Mouse (Mus musculus) forebrain, postnatal 0 days (tissue): ENCODE results near the gene Vapb. TPM values are rescaled to one million over a fixed set of nuclear protein-coding genes. Genes with fewer than 3 reads are reported as not detected.
"Not testable (repeated sequence)": the region's sequence is repeated elsewhere in the genome, so short reads cannot be mapped to it uniquely, and the experiment has no call there.

ENCODE experiments used
- ATAC-seq: fragments of 200-750 bp; cut with Nextera tagmentation; 2 replicates; pipeline ENCODE4 v1.8.0; 2017; ENCODE audit warnings: mild to moderate bottlenecking, moderate library complexity
- DNase-seq: peaks from one replicate; pipeline ENCODE4 v3.0.0-alpha.2; 2015
- H3K27ac ChIP-seq: fragments of 300-500 bp; sonication (generic); 2 replicates; pipeline ENCODE4 v1.5.1; 2014; ENCODE audit warnings: low read depth, mild to moderate bottlenecking, antibody characterized with exemption, low read length, moderate library complexity, mixed read lengths
- H3K27me3 ChIP-seq: fragments of 300-500 bp; sonication (generic); 2 replicates; pipeline ENCODE4 v1.6.1; 2014; ENCODE audit warnings: mild to moderate bottlenecking, low read length, mixed read lengths; ENCODE audit not compliant: insufficient read depth
- H3K36me3 ChIP-seq: fragments of 300-500 bp; sonication (generic); 2 replicates; pipeline ENCODE4 v1.6.1; 2014; ENCODE audit warnings: mild to moderate bottlenecking, moderate library complexity; ENCODE audit not compliant: insufficient read depth
- H3K4me1 ChIP-seq: fragments of 300-500 bp; sonication (generic); 2 replicates; pipeline ENCODE4 v1.6.1; 2014; ENCODE audit warnings: antibody characterized with exemption; ENCODE audit not compliant: insufficient read depth
- H3K4me2 ChIP-seq: fragments of 300-500 bp; sonication (generic); 2 replicates; pipeline ENCODE4 v1.6.1; 2014; ENCODE audit warnings: low read depth, mild to moderate bottlenecking, moderate library complexity
- H3K4me3 ChIP-seq: fragments of 300-500 bp; sonication (generic); 2 replicates; pipeline ENCODE4 v1.5.1; 2014; ENCODE audit warnings: low read depth, low read length, mixed read lengths
- H3K9ac ChIP-seq: fragments of 300-500 bp; sonication (generic); 2 replicates; pipeline ENCODE4 v1.6.1; 2014; ENCODE audit warnings: mild to moderate bottlenecking
- H3K9me3 ChIP-seq: fragments of 300-500 bp; sonication (generic); 2 replicates; pipeline ENCODE4 v1.6.1; 2016; ENCODE audit warnings: low read length
- CTCF ChIP-seq: sonication (generic); IDR thresholded peaks from 2 replicates; pipeline ENCODE4 v1.5.1; 2016; ENCODE audit warnings: antibody characterized with exemption, control low read depth, low read depth
- WGBS: fragments of 180-500 bp; shearing (Covaris S2); extraction: QIAGEN DNeasy Blood & Tissue Kit; methylation state at CpG from one replicate; pipeline ENCODE4 v1.1.7; 2014; 5-methylcytosine and 5-hydroxymethylcytosine counted together
- polyA plus RNA-seq: library from polyadenylated mRNA; unstranded; fragments of >200 nt; fragmentation: Nextera tagmentation; extraction: Ambion mirVana; gene quantifications from 2 replicates; pipeline ENCODE4 v1.2.1, GENCODE M21; 2015
- total RNA-seq: library from RNA; depleted of rRNA; stranded (reverse); fragments of >200 nt; gene quantifications from 2 replicates; pipeline ENCODE4 v1.2.3, GENCODE M21; 2014

The Vapb gene
- total and polyA plus RNA-seq, 2 experiments from 2014 or later, result 13.6 to 41.8 TPM

DNA sequence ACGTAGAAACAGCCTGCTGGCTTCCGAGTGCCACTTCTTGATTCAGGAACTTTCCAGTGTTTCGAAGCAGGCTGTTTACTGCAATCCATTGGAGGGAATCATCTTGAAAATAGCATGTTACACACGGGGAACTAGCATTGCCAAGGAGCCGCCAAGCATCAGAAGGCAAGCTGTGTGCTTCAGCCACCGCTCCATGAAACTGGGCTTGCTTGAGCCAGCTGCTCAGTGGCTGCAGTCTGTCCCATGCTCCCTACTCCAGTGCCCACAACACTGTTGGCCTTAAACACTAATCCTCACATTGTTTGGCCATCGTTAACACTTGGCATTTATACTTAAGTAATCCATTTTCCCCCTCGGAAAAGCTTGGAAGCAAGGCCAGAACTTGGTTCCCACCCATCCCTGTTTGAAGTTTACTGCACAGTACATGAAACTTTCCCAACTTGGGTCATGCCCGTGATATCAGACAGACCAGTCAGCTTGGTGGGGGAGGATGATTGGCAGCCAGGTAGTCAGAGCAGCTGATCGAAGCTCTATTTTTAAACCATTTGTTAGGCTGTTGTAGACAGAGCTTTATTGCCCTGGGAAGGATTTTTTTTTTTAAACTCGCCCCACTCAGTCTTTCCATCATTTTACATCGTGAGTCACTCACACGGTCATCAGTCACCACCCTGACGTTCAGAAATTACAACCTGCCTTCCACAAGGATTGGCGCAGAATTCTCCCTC, 31.3 kb upstream of the Vapb start:
- no peak for TF ChIP-seq CTCF
- no peak overlapping the region for H3K4me3 ChIP-seq
- 60% methylated on average over 15 of the region's 15 CpGs for WGBS
- ATAC-seq (no peak; the same call in 1 of the 2 replicates), DNase-seq (peak; percentile 24)
- no peaks in the 10 kb centered on the region for H3K27me3 ChIP-seq
- H3K9ac ChIP-seq, result no peak overlapping the region
- no peak overlapping the region for H3K4me2 ChIP-seq
- no peaks in the 10 kb centered on the region for H3K9me3 ChIP-seq
- peaks cover 5% of the 10 kb centered on the region; the same call in 1 of the 2 replicates for H3K4me1 ChIP-seq
- H3K27ac ChIP-seq, result no peak overlapping the region
- peaks cover 19% of the 10 kb centered on the region; the same call in 1 of the 2 replicates for H3K36me3 ChIP-seq

- peaks cover 10% of the 10 kb centered on the region; the same call in 1 of the 2 replicates for H3K36me3 ChIP-seq
- H3K9ac ChIP-seq, H3K27ac ChIP-seq, H3K4me3 ChIP-seq, DNase-seq, ATAC-seq, H3K9me3 ChIP-seq, H3K4me1 ChIP-seq, H3K4me2 ChIP-seq, H3K27me3 ChIP-seq: not testable (repeated sequence)
Observed at GRCm38 (mm10) chr2:173707626-173708025, 29.7 kb upstream of the Vapb start.

- DNase-seq, result peak; percentile 69
Observed at GRCm38 (mm10) chr2:173710193-173710592, 27.1 kb upstream of the Vapb start.

GRCm38 (mm10) chr2:173712656-173713055, 24.7 kb upstream of the Vapb start:
- no peaks in the 10 kb centered on the region for H3K36me3 ChIP-seq
- no peak for TF ChIP-seq CTCF
- peaks cover 11% of the 10 kb centered on the region for H3K4me1 ChIP-seq
- H3K4me2 ChIP-seq, result no peak overlapping the region
- DNase-seq (no peak), ATAC-seq (no peak)
- no peak overlapping the region for H3K27ac ChIP-seq
- WGBS, result 53% methylated on average over 10 of the region's 10 CpGs
- H3K9ac ChIP-seq, result no peak overlapping the region
- H3K9me3 ChIP-seq, result no peaks in the 10 kb centered on the region
- H3K4me3 ChIP-seq, result no peak overlapping the region
- H3K27me3 ChIP-seq, result no peaks in the 10 kb centered on the region

More at GRCm38 (mm10) chr2:173710193-173710592, 27.1 kb upstream of the Vapb start:
- Histone ChIP-seq H3K36me3 (no peaks in the 10 kb centered on the region), H3K27me3 (no peaks in the 10 kb centered on the region), H3K27ac (no peak overlapping the region), H3K4me2 (no peak overlapping the region), H3K9ac (no peak overlapping the region), H3K4me3 (no peak overlapping the region), H3K9me3 (no peaks in the 10 kb centered on the region), H3K4me1 (peaks cover 11% of the 10 kb centered on the region)
- 46% methylated on average over 6 of the region's 6 CpGs for WGBS
- no peak for TF ChIP-seq CTCF
- peak; percentile 83 for ATAC-seq

DNA sequence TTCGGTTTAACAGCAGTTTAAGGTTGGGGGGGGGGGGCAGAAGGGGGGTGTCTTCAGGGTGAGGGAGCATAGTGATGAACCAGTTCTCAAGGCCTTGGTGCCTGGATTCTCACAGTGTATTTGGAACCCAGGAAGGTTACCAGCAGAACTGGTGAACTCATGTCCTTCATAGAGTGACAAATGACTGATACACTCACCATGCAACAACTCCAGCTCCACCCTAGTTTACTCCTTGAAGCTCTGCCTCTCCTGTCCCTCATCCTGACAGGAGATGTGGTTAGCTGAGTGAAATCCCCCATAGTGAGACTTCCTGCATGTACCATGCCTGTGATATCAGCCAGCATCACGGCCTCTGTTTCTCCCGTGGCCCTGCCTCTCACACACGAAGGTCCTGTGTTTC, 24.1 kb upstream of the Vapb start:
- WGBS, result 71% methylated on average over 4 of the region's 4 CpGs
- Histone ChIP-seq H3K9me3 (no peaks in the 10 kb centered on the region), H3K4me1 (peaks cover 11% of the 10 kb centered on the region), H3K9ac (no peak overlapping the region), H3K36me3 (no peaks in the 10 kb centered on the region), H3K27me3 (no peaks in the 10 kb centered on the region), H3K4me2 (no peak overlapping the region), H3K27ac (no peak overlapping the region), H3K4me3 (no peak overlapping the region)
- DNase-seq (no peak), ATAC-seq (no peak)
- no peak for TF ChIP-seq CTCF

GRCm38 (mm10) chr2:173714620-173715218, 22.6 kb upstream of the Vapb start:
- H3K27me3 ChIP-seq, result no peaks in the 10 kb centered on the region
- no peak overlapping the region for H3K27ac ChIP-seq
- peaks cover 10% of the 10 kb centered on the region for H3K4me1 ChIP-seq
- 39% methylated on average over 8 of the region's 8 CpGs for WGBS
- H3K9me3 ChIP-seq, result no peaks in the 10 kb centered on the region
- DNase-seq, result no peak
- H3K9ac ChIP-seq, result no peak overlapping the region
- no peak for TF ChIP-seq CTCF
- H3K4me2 ChIP-seq, result no peak overlapping the region
- no peak for ATAC-seq
- no peak overlapping the region for H3K4me3 ChIP-seq
- no peaks in the 10 kb centered on the region for H3K36me3 ChIP-seq

- H3K36me3 ChIP-seq, result no peaks in the 10 kb centered on the region
- H3K9ac ChIP-seq, result no peak overlapping the region
- TF ChIP-seq CTCF, result no peak
- ATAC-seq (peak; percentile 74), DNase-seq (peak; percentile 39)
- 70% methylated on average over 5 of the region's 5 CpGs for WGBS
- no peak overlapping the region for H3K4me2 ChIP-seq
- no peak overlapping the region for H3K4me3 ChIP-seq
- no peak overlapping the region for H3K27ac ChIP-seq
- peaks cover 5% of the 10 kb centered on the region; the same call in 1 of the 2 replicates for H3K4me1 ChIP-seq
- H3K9me3 ChIP-seq, result no peaks in the 10 kb centered on the region
- no peaks in the 10 kb centered on the region for H3K27me3 ChIP-seq
Observed at GRCm38 (mm10) chr2:173716966-173717365, 20.3 kb upstream of the Vapb start.

- H3K27me3 ChIP-seq, H3K9me3 ChIP-seq, H3K4me3 ChIP-seq, H3K4me2 ChIP-seq, H3K36me3 ChIP-seq, H3K9ac ChIP-seq, DNase-seq, H3K4me1 ChIP-seq, ATAC-seq, H3K27ac ChIP-seq: not testable (repeated sequence)
- WGBS, result 93% methylated on average over 6 of the region's 7 CpGs
Observed at GRCm38 (mm10) chr2:173719115-173719514, 18.2 kb upstream of the Vapb start, which contains the start of gene 1700010B08Rik. Gene 1700010B08Rik, plus strand, starts transcription at chr2:173719415.
